Mouse (Mus musculus) myocyte (in vitro differentiated cells): ENCODE measurements around the gene Fam20b. TPM values are rescaled to one million over a fixed set of nuclear protein-coding genes. Genes with fewer than 3 reads are reported as not detected.

ENCODE experiments used
- H3K27me3 ChIP-seq: one replicate; pipeline ENCODE4 v1.6.1; 2011; ENCODE audit not compliant: control insufficient read depth, insufficient read depth, insufficient read length
- H3K36me3 ChIP-seq: one replicate; pipeline ENCODE4 v1.6.1; 2011; ENCODE audit not compliant: control insufficient read depth, insufficient read depth
- H3K4me2 ChIP-seq: one replicate; pipeline ENCODE4 v1.6.1; 2011; ENCODE audit warnings: low read depth, control low read depth
- H3K4me3 ChIP-seq: one replicate; pipeline ENCODE4 v1.5.1; 2011; ENCODE audit warnings: mild to moderate bottlenecking, control low read depth, moderate library complexity
- H3K79me2 ChIP-seq: one replicate; pipeline ENCODE4 v1.6.1; 2011; ENCODE audit not compliant: control insufficient read depth, insufficient read depth
- H3ac ChIP-seq: one replicate; pipeline ENCODE4 v1.6.1; 2011; ENCODE audit not compliant: control insufficient read depth, insufficient read length
- CEBPB ChIP-seq: IDR thresholded peaks from 2 replicates; pipeline ENCODE4 v1.6.1; 2011; ENCODE audit warnings: mild to moderate bottlenecking, moderate library complexity; ENCODE audit not compliant: poor library complexity, insufficient read depth, severe bottlenecking
- E2F4 ChIP-seq: IDR thresholded peaks from one replicate; pipeline ENCODE4 v1.6.1; 2011; ENCODE audit warnings: mild to moderate bottlenecking, control low read depth, moderate library complexity; ENCODE audit not compliant: insufficient read depth
- MAX ChIP-seq: IDR thresholded peaks from one replicate; pipeline ENCODE4 v1.6.1; 2011; ENCODE audit warnings: low read depth, mild to moderate bottlenecking, control low read depth
- MYOD1 ChIP-seq, 3 experiments: IDR thresholded peaks; one replicate each; pipeline ENCODE4 v1.6.1; 2011; ENCODE audit warnings: control low read depth in 2 of 3, low read depth in 2 of 3, mild to moderate bottlenecking in 2 of 3, moderate library complexity in 1 of 3; ENCODE audit not compliant: insufficient read length in 2 of 3, control insufficient read depth in 1 of 3
- MYOG ChIP-seq, 3 experiments: IDR thresholded peaks; one replicate each; pipeline ENCODE4 v1.6.1; 2011; ENCODE audit warnings: control low read depth in 2 of 3, low read depth in 2 of 3, mild to moderate bottlenecking in 2 of 3; ENCODE audit not compliant: insufficient read length in 2 of 3, control insufficient read depth in 1 of 3, insufficient read depth in 1 of 3
- POLR2A ChIP-seq: IDR thresholded peaks from one replicate; pipeline ENCODE4 v1.6.1; 2011; ENCODE audit warnings: low read depth, mild to moderate bottlenecking, control low read depth, moderate library complexity; ENCODE audit not compliant: insufficient read length
- REST ChIP-seq: IDR thresholded peaks from one replicate; pipeline ENCODE4 v1.6.1; 2011; ENCODE audit warnings: mild to moderate bottlenecking, control low read depth, moderate library complexity; ENCODE audit not compliant: insufficient read depth, insufficient read length
- SRF ChIP-seq: IDR thresholded peaks from one replicate; pipeline ENCODE4 v1.6.1; 2011; ENCODE audit warnings: low read depth; ENCODE audit not compliant: control insufficient read depth, insufficient read length
- TCF12 ChIP-seq: IDR thresholded peaks from one replicate; pipeline ENCODE4 v1.6.1; 2011; ENCODE audit warnings: mild to moderate bottlenecking, control low read depth; ENCODE audit not compliant: poor library complexity, insufficient read depth, severe bottlenecking
- TCF3 ChIP-seq: IDR thresholded peaks from one replicate; pipeline ENCODE4 v1.6.1; 2011; ENCODE audit warnings: low read depth, control low read depth; ENCODE audit not compliant: insufficient read length
- USF1 ChIP-seq: IDR thresholded peaks from one replicate; pipeline ENCODE4 v1.6.1; 2011; ENCODE audit warnings: low read depth, mild to moderate bottlenecking, control low read depth, moderate library complexity
- polyA plus RNA-seq: library from polyadenylated mRNA; unstranded; fragments of >200 nt; fragmentation: generic; extraction: Trizol; gene quantifications from one replicate; pipeline ENCODE4 v1.2.1, GENCODE M21; 2012; ENCODE audit warnings: missing spikeins

Gene Fam20b
- 22.9 TPM for polyA plus RNA-seq

- H3K79me2 ChIP-seq: peaks cover 17% of the 10 kb centered on the region
- TF ChIP-seq E2F4 (peak; percentile 2), CEBPB (no peak), SRF (peak; percentile 70), MYOG (IDR thresholded peaks at IDR 0.05; ENCODE audit: control insufficient read depth in 1 of 3, insufficient read depth in 1 of 3, insufficient read length in 2 of 3, low read depth in 2 of 3) (peak in 1 of 3 experiments; percentile 36), POLR2A (peak; percentile 55)
- no peaks in the 10 kb centered on the region for H3K36me3 ChIP-seq
- H3K27me3 ChIP-seq: no peaks in the 10 kb centered on the region
- peak within 1 kb of the TSS; percentile 86 for H3K4me2 ChIP-seq
- H3ac ChIP-seq: peak within 1 kb of the TSS; percentile 31
- peak within 1 kb of the TSS; percentile 47 for H3K4me3 ChIP-seq
These were observed at the start of gene Fam20b for GRCm38 (mm10) chr1:156718950-156719805. Gene Fam20b (minus strand): TSS chr1:156719086.

GRCm38 (mm10) chr1:156765311-156765710 lies 46.4 kb upstream of the Fam20b start:
- Histone ChIP-seq H3ac (no peak overlapping the region), H3K4me3 (no peak overlapping the region), H3K4me2 (no peak overlapping the region), H3K27me3 (no peaks in the 10 kb centered on the region), H3K79me2 (no peaks in the 10 kb centered on the region), H3K36me3 (no peaks in the 10 kb centered on the region)
- TF ChIP-seq TCF12 (no peak), REST (no peak)

- Histone ChIP-seq H3ac (no peak overlapping the region), H3K4me2 (no peak overlapping the region), H3K79me2 (no peaks in the 10 kb centered on the region), H3K27me3 (no peaks in the 10 kb centered on the region), H3K4me3 (no peak overlapping the region), H3K36me3 (no peaks in the 10 kb centered on the region)
- no peak for TF ChIP-seq POLR2A
- no peak for TF ChIP-seq MAX
- TF ChIP-seq TCF12: no peak
- TF ChIP-seq TCF3: no peak
- no peak for TF ChIP-seq CEBPB
- TF ChIP-seq MYOG (IDR thresholded peaks at IDR 0.05; ENCODE audit: control insufficient read depth in 1 of 3, insufficient read depth in 1 of 3, insufficient read length in 2 of 3, low read depth in 2 of 3): no peak
- TF ChIP-seq E2F4: no peak
- no peak for TF ChIP-seq USF1
These were observed 45.7 kb upstream of the Fam20b start for GRCm38 (mm10) chr1:156764584-156764983.

GRCm38 (mm10) chr1:156763280-156763679 lies 44.4 kb upstream of the Fam20b start:
- H3ac ChIP-seq: no peak overlapping the region
- H3K36me3 ChIP-seq: no peaks in the 10 kb centered on the region
- H3K79me2 ChIP-seq: no peaks in the 10 kb centered on the region
- no peaks in the 10 kb centered on the region for H3K27me3 ChIP-seq
- no peak overlapping the region for H3K4me2 ChIP-seq
- no peak overlapping the region for H3K4me3 ChIP-seq
- TF ChIP-seq USF1 (no peak), MYOD1 (IDR thresholded peaks at IDR 0.05; ENCODE audit: control insufficient read depth in 1 of 3, insufficient read length in 2 of 3, low read depth in 2 of 3) (no peak), REST (no peak), MYOG (IDR thresholded peaks at IDR 0.05; ENCODE audit: control insufficient read depth in 1 of 3, insufficient read depth in 1 of 3, insufficient read length in 2 of 3, low read depth in 2 of 3) (no peak), SRF (no peak), E2F4 (no peak), CEBPB (no peak)

GRCm38 (mm10) chr1:156761430-156761801 lies 42.5 kb upstream of the Fam20b start:
- Histone ChIP-seq H3K27me3 (no peaks in the 10 kb centered on the region), H3ac (no peak overlapping the region), H3K4me2 (no peak overlapping the region), H3K36me3 (no peaks in the 10 kb centered on the region), H3K79me2 (no peaks in the 10 kb centered on the region), H3K4me3 (no peak overlapping the region)
- TF ChIP-seq CEBPB: no peak
